Mouse (Mus musculus) liver, adult 2 months (tissue): Measurements from ENCODE around the gene Gm3468.
"Not testable (repeated sequence)": the region's sequence is repeated elsewhere in the genome, so short reads cannot be mapped to it uniquely, and the experiment has no call there.

Experiments
- CTCF ChIP-seq: fragments of 200-500 bp; IDR thresholded peaks from 2 replicates; pipeline ENCODE4 v1.5.1; 2011; ENCODE audit warnings: low read depth, low read length, control low read depth
- POLR2A ChIP-seq: fragments of 200-500 bp; IDR thresholded peaks from 2 replicates; pipeline ENCODE4 v1.6.1; 2011; ENCODE audit warnings: low read length, control low read depth; ENCODE audit not compliant: insufficient read depth; ENCODE audit errors: extremely low read depth

DNA sequence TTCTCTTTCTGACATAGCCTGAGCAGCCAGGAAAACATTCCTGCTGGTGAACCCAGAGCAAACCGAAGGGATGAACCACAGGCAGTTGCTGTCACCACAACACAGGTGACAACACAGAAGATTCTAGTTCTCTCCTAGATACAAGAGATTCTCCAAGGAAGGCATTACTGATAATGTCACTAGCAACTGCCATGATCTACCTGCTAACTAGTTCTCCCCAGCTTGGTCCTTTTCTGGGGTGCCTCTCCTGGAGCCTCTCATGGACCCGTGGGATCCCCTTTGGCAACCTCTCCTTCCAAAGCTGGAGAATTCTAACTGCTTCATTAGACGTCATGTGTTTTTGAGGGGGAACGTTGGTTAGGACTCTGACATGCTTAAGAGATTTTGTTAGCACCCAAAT is 50.3 kb downstream of the Gm3468 start, which contains the start of gene Gm6337:
- TF ChIP-seq CTCF, POLR2A: not testable (repeated sequence)
